Mouse (Mus musculus): ENCODE data around the gene Dtnb.

GRCm38 (mm10) chr12:3789626-3790185 is 217.5 kb downstream of the Dtnb start:
- TF ChIP-seq CTCF (IDR thresholded peaks at IDR 0.05; ENCODE audit: borderline replicate concordance, control insufficient read depth, extremely low read depth, insufficient read depth, low read length, poor library complexity) (no peak), POLR2A (IDR thresholded peaks at IDR 0.05; ENCODE audit: control insufficient read depth, extremely low read depth, insufficient read depth, low read length, poor library complexity) (no peak)
